Mouse (Mus musculus) liver, embryonic 16.5 days (tissue): ENCODE results near the gene Vezf1. TPM values are rescaled to one million over a fixed set of nuclear protein-coding genes. Genes with fewer than 3 reads are reported as not detected.

Experiments
- ATAC-seq: fragments of 200-750 bp; cut with Nextera tagmentation; 2 replicates; pipeline ENCODE4 v1.8.0; 2017; ENCODE audit warnings: low read depth, mild to moderate bottlenecking, moderate number of reproducible peaks, moderate library complexity
- H3K27ac ChIP-seq: fragments of 300-500 bp; sonication (generic); 2 replicates; pipeline ENCODE4 v1.5.1; 2014; ENCODE audit warnings: mild to moderate bottlenecking, low read length
- H3K27me3 ChIP-seq: fragments of 300-500 bp; sonication (generic); 2 replicates; pipeline ENCODE4 v1.6.1; 2014; ENCODE audit warnings: low read depth, low read length, mixed read lengths; ENCODE audit not compliant: control insufficient read depth, insufficient read depth
- H3K36me3 ChIP-seq: fragments of 300-500 bp; sonication (generic); 2 replicates; pipeline ENCODE4 v1.6.1; 2014; ENCODE audit warnings: mild to moderate bottlenecking; ENCODE audit not compliant: control insufficient read depth, insufficient read depth
- H3K4me1 ChIP-seq: fragments of 300-500 bp; sonication (generic); 2 replicates; pipeline ENCODE4 v1.6.1; 2014; ENCODE audit warnings: low read depth, low read length, mixed read lengths; ENCODE audit not compliant: control insufficient read depth
- H3K4me2 ChIP-seq: fragments of 300-500 bp; sonication (generic); 2 replicates; pipeline ENCODE4 v1.6.1; 2014; ENCODE audit warnings: low read depth, low read length, mixed read lengths
- H3K4me3 ChIP-seq: fragments of 300-500 bp; sonication (generic); 2 replicates; pipeline ENCODE4 v1.5.1; 2014; ENCODE audit warnings: low read depth, mild to moderate bottlenecking, low read length
- H3K9ac ChIP-seq: fragments of 300-500 bp; sonication (generic); 2 replicates; pipeline ENCODE4 v1.6.1; 2014; ENCODE audit warnings: low read depth, low read length
- H3K9me3 ChIP-seq: fragments of 300-500 bp; sonication (generic); replicated peaks from 2 replicates; pipeline ENCODE4 v1.6.1; 2016; ENCODE audit warnings: low read length; ENCODE audit not compliant: control insufficient read depth
- WGBS: fragments of 180-500 bp; shearing (Covaris S2); extraction: QIAGEN DNeasy Blood & Tissue Kit; methylation state at CpG from one replicate; pipeline ENCODE4 v1.1.7; 2014; ENCODE audit not compliant: insufficient replicate concordance; 5-methylcytosine and 5-hydroxymethylcytosine counted together
- polyA plus RNA-seq: library from polyadenylated mRNA; unstranded; fragments of >200 nt; fragmentation: Nextera tagmentation; extraction: Ambion mirVana; gene quantifications from 2 replicates; pipeline ENCODE4 v1.2.1, GENCODE M21; 2015

The Vezf1 gene
- polyA plus RNA-seq, 1 experiment from 2014 or later: 7.7 TPM

- Histone ChIP-seq H3K9ac (no peak overlapping the region), H3K27ac (no peak overlapping the region), H3K4me3 (no peak overlapping the region), H3K27me3 (no peaks in the 10 kb centered on the region), H3K4me1 (peaks cover 20% of the 10 kb centered on the region), H3K4me2 (no peak overlapping the region), H3K9me3 (no peaks in the 10 kb centered on the region), H3K36me3 (no peaks in the 10 kb centered on the region)
- no peak for ATAC-seq
These were observed 2.3 kb upstream of the Vezf1 start for GRCm38 (mm10) chr11:88065732-88066131.

GRCm38 (mm10) chr11:88067191-88067585 lies 891 bp upstream of the Vezf1 start:
- peak overlapping the region; percentile 90 for H3K9ac ChIP-seq
- H3K4me2 ChIP-seq: peak overlapping the region; percentile 92
- WGBS: 11% methylated on average over 8 of the region's 8 CpGs
- no peaks in the 10 kb centered on the region for H3K36me3 ChIP-seq
- peaks cover 26% of the 10 kb centered on the region for H3K4me1 ChIP-seq
- H3K27ac ChIP-seq: peak overlapping the region; percentile 93
- H3K9me3 ChIP-seq: no peaks in the 10 kb centered on the region
- H3K27me3 ChIP-seq: no peaks in the 10 kb centered on the region
- ATAC-seq: no peak
- H3K4me3 ChIP-seq: peak overlapping the region; percentile 91

GRCm38 (mm10) chr11:88068411-88069245 lies 549 bp downstream of the Vezf1 start:
- Histone ChIP-seq H3K9me3 (no peaks in the 10 kb centered on the region), H3K4me1 (peaks cover 26% of the 10 kb centered on the region), H3K36me3 (peaks cover 3% of the 10 kb centered on the region; the same call in 1 of the 2 replicates), H3K4me2 (peak overlapping the region; percentile 88), H3K4me3 (peak overlapping the region; percentile 91), H3K27ac (peak overlapping the region; percentile 93), H3K27me3 (no peaks in the 10 kb centered on the region), H3K9ac (peak overlapping the region; percentile 90)
- under 1% methylated on average over 47 of the region's 92 CpGs for WGBS
- peak; percentile 77 for ATAC-seq

DNA sequence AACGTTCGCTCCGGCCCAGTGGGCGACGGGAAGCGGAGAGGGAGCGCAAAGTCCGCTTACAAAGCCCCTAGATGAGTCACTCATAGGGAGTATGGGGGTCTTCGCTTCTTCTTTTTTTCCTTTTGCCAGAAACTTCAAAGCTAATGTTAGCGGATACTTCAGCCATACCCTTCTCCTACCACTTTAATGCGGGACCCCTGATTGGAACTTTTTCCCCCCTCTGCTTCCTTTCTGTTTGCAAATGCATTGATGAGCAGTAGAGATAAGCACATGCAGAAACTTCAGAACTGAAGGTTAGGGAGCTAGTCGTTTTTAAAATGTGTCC lies 1.1 kb downstream of the Vezf1 start:
- H3K9me3 ChIP-seq: no peaks in the 10 kb centered on the region
- peaks cover 26% of the 10 kb centered on the region for H3K4me1 ChIP-seq
- H3K9ac ChIP-seq: peak overlapping the region; percentile 90
- peak overlapping the region; percentile 88 for H3K4me2 ChIP-seq
- H3K36me3 ChIP-seq: peaks cover 5% of the 10 kb centered on the region; the same call in 1 of the 2 replicates
- H3K4me3 ChIP-seq: peak overlapping the region; percentile 91
- no peak for ATAC-seq
- no peaks in the 10 kb centered on the region for H3K27me3 ChIP-seq
- under 1% methylated on average over 12 of the region's 12 CpGs for WGBS
- H3K27ac ChIP-seq: peak overlapping the region; percentile 93

- Histone ChIP-seq H3K9me3 (no peaks in the 10 kb centered on the region), H3K27me3 (no peaks in the 10 kb centered on the region), H3K27ac (no peak overlapping the region), H3K4me2 (peak overlapping the region; percentile 88; the same call in 1 of the 2 replicates), H3K4me1 (peaks cover 26% of the 10 kb centered on the region), H3K36me3 (peaks cover 9% of the 10 kb centered on the region), H3K9ac (no peak overlapping the region), H3K4me3 (no peak overlapping the region)
- ATAC-seq: no peak
- 44% methylated on average over 4 of the region's 4 CpGs for WGBS
These were observed 2.3 kb downstream of the Vezf1 start for GRCm38 (mm10) chr11:88070392-88070791.

GRCm38 (mm10) chr11:88071113-88071512 lies 3.0 kb downstream of the Vezf1 start:
- peaks cover 13% of the 10 kb centered on the region for H3K36me3 ChIP-seq

GRCm38 (mm10) chr11:88073343-88073875 lies 5.3 kb downstream of the Vezf1 start:
- no peak for ATAC-seq
- peaks cover 21% of the 10 kb centered on the region for H3K36me3 ChIP-seq
- 67% methylated on average over 14 of the region's 14 CpGs for WGBS

More at GRCm38 (mm10) chr11:88071113-88071512, 3.0 kb downstream of the Vezf1 start:
- no peak overlapping the region for H3K4me3 ChIP-seq
- no peaks in the 10 kb centered on the region for H3K9me3 ChIP-seq
- peaks cover 26% of the 10 kb centered on the region for H3K4me1 ChIP-seq
- no peaks in the 10 kb centered on the region for H3K27me3 ChIP-seq
- WGBS: 72% methylated on average over 5 of the region's 5 CpGs
- no peak overlapping the region for H3K27ac ChIP-seq
- no peak overlapping the region for H3K4me2 ChIP-seq
- ATAC-seq: no peak
- H3K9ac ChIP-seq: no peak overlapping the region

GRCm38 (mm10) chr11:88075701-88076100 lies 7.6 kb downstream of the Vezf1 start:
- WGBS: 79% methylated on average over 1 of the region's 1 CpGs
- Histone ChIP-seq H3K27ac (no peak overlapping the region), H3K9ac (no peak overlapping the region), H3K27me3 (no peaks in the 10 kb centered on the region), H3K4me2 (no peak overlapping the region), H3K4me1 (peaks cover 6% of the 10 kb centered on the region), H3K9me3 (no peaks in the 10 kb centered on the region), H3K4me3 (no peak overlapping the region), H3K36me3 (peaks cover 41% of the 10 kb centered on the region)
- no peak for ATAC-seq

More at GRCm38 (mm10) chr11:88073343-88073875, 5.3 kb downstream of the Vezf1 start:
- no peak overlapping the region for H3K4me2 ChIP-seq
- H3K27ac ChIP-seq: no peak overlapping the region
- no peaks in the 10 kb centered on the region for H3K9me3 ChIP-seq
- no peak overlapping the region for H3K4me3 ChIP-seq
- peaks cover 21% of the 10 kb centered on the region for H3K4me1 ChIP-seq
- H3K9ac ChIP-seq: no peak overlapping the region
- no peaks in the 10 kb centered on the region for H3K27me3 ChIP-seq

GRCm38 (mm10) chr11:88076394-88076793 lies 8.3 kb downstream of the Vezf1 start:
- H3K9ac ChIP-seq: no peak overlapping the region
- H3K27me3 ChIP-seq: no peaks in the 10 kb centered on the region
- H3K36me3 ChIP-seq: peaks cover 48% of the 10 kb centered on the region

More at GRCm38 (mm10) chr11:88076394-88076793, 8.3 kb downstream of the Vezf1 start:
- no peak overlapping the region for H3K4me2 ChIP-seq
- H3K4me1 ChIP-seq: peaks cover under 1% of the 10 kb centered on the region
- H3K4me3 ChIP-seq: no peak overlapping the region
- no peaks in the 10 kb centered on the region for H3K9me3 ChIP-seq
- 63% methylated on average over 1 of the region's 1 CpGs for WGBS
- no peak for ATAC-seq
- no peak overlapping the region for H3K27ac ChIP-seq
